Mouse (Mus musculus): ENCODE measurements at regions not wholly inside any gene's neighbourhood (a gene's known extent, or its start where the extent isn't known, plus 50 kb on each side); places are given as distances from the start of the nearest gene placed in this dataset. TPM values are rescaled to one million over a fixed set of nuclear protein-coding genes. Genes with fewer than 3 reads are reported as not detected.
"Not testable (repeated sequence)": the region's sequence is repeated elsewhere in the genome, so short reads cannot be mapped to it uniquely, and the experiment has no call there.

DNA sequence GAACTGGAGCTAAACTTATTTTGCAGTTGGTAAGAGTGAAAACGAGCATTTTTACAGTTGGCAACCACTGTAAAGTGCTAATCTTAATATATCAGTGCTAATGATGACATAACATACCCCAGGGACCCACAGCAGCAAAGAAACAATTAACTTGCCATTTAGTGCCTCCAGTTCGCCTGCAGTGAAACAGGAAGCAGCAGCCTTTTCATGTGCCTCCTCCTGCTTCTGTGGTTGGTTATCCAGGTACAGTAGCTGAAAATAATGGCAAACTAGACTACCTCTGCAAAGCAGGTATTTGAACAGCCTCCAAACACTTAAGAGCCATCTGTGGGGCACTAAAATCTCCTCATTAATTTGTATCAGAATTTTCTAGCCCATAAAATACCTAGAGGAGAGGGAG lies 584.8 kb upstream of the Pfkp start:
- DNase-seq, result no peak

DNA sequence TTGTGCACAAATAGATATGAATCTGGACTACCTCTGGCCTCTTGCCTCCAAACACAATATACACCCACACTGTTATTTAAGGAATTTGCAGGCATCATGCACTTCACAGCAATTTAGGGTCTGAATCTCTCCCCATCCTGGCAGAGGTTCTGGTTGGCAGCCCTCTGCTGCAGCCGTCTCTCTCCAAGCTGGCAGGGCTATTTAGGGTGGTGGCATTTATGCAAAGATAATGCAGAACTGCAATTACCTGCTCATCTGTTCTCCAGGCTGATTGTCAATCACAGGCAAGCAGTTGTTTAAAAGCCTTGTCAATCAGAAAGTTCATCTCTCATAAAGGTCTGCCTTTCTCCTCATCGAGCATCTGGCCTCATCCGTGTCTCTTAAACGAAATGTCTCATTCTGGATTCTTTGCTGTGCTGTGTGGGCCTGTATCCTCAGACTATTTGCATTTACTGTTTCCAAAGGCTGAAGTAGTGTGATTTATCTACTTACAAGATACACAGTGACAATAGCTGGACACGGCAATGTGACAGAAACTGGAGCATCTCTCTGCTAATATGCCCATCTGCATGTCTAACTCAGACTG lies 558.1 kb upstream of the Pfkp start:
- no peak for DNase-seq

DNA sequence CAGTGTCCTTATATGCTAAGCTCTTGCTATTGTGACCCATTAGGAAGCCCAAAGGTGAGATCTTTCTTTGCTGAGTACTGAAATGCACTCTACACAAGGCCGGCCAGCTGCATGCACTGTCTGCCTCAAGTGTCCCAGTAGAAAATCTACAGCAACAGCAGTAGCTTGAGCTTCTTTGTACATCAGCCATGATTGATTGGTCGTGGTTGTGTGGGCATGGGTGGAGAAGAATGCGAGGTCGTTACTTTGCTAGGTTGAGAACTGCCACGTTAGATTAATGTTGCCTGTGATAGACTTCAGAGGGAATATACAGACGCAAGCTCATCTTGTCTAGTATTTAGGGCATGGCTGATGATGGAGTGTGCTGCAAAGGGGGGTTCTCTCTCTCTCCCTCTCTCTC lies 547.4 kb upstream of the Pfkp start:
- DNase-seq, result peak; percentile 10

DNA sequence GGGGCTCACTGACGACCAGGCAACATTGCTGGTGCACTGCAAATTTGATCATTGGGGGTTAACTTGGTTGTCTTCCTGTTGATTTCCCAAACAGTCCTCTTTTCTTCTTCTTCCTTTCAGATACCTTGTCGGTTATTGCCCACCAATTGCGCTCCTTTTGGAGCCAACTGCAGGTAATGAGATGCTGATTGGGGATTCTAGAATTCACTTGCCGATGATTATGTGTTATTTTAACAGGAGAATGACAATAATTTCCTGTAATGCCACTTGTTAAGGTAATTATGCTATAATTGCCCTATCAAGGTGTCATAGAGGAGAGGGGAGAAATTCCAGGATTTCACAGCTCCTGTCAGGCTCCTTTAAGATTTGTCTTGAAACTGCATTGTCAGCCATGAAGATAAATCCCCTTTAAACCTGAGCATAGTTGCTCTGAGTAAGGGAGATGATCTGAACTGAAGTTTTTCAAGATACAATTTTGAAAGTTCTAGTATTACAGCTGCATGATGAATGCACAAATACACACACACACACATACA lies 533.7 kb upstream of the Pfkp start:
- DNase-seq, result no peak

DNA sequence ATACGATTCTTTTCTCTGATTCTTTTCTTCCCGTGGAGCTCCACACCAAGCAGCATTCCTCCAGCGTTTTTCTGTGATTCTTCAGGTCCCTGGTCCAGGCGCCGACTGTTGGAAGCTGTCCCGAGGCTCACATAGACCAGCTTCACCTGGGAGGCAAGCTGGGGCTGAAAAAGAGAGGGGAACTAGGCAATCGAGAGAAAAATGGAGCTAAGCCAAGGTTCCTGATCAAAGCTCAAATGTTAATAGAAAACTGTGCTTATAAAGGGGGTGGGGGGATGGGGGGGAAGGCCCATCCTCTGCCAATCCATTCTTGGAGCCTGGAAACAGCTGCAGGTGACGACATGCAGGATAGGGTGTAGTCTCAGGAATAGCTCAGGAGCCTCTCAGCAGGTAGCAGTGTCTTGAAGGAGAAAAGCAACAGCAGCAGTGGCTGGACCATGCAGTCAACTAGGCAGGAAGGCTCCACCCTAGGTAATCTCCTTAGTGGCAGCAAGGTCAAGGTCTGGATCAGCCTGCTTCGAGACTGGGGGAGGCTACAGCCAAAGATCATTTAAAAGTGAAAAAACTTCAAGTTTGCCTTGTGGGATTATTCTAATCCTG lies 527.1 kb upstream of the Pfkp start:
- DNase-seq, result no peak

DNA sequence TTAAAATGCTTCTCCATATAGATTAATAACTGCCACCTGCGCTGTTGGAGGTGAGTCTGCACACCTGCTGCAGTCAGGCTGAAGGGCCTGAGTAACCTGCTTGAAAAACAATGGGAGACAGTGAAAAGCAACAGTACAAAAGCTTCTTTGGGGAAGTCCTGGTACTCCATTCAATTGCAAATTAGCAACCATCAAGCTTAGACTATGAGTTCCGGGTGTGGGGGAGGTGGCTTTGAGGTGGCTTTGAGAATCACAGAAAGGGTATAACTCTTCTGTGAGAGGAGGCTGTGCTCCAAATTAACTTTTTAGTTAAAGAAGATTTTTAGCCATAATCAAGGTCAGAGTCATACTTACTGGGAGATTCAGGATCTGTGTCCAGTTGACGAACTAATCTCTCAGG lies 521.5 kb upstream of the Pfkp start:
- DNase-seq, result not testable (repeated sequence)

DNA sequence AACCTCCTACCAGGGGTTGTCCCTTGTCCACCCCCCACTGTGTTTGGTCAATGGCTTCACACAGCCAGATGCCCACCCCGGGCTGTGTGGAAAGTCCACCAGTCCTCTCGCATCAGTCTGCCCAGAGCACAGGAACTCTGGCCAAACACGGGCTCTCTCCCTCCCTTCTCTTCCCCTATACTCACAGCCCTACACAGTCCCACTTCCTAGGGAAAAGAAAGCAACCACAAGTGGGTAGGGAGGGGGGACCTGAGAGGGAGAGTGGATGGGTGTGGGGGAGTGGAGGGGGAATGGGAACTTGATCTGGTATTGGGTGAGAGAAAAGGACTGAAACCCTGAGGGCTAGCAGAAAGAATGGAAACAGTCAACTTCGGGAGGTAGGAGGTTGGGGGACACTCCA lies 497.8 kb upstream of the Pfkp start:
- no peak for DNase-seq

DNA sequence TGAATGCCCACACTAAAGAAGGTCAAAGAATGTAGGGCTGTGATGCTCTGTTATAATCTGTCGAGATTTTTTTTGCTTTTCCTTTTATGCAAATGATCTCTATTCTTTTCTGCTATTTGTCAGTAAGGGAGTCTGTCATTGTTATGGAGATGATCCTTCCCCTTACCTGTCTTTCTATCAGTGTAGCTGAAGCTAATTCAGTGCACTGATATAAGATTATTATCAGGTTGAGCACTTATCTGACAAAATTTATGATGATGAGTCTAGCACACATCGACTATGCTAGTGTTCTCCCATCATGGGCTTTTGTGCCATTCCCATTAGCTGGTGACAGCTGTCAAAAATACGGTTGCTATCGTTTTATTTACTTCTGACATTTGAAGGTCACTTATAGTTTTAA lies 462.0 kb upstream of the Pfkp start:
- DNase-seq, result no peak

DNA sequence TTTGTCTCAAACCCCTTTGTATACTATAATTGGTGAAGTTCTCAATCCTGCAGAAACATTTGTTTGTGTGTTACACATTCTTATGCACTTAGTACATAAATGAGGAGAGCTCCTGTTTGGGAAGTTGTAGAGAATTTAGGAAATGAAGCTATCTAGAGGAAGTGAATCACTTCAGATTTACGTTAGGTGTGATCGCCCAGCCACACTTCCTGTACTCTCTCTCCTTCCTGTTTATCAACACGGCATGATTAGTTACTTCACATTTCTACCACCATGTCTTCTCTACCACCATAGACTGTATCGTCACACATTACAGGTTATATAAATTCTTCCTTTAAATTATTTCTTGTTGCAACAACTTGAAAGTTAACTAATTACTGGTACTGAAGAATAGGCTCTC lies 454.7 kb upstream of the Pfkp start:
- no peak for DNase-seq

DNA sequence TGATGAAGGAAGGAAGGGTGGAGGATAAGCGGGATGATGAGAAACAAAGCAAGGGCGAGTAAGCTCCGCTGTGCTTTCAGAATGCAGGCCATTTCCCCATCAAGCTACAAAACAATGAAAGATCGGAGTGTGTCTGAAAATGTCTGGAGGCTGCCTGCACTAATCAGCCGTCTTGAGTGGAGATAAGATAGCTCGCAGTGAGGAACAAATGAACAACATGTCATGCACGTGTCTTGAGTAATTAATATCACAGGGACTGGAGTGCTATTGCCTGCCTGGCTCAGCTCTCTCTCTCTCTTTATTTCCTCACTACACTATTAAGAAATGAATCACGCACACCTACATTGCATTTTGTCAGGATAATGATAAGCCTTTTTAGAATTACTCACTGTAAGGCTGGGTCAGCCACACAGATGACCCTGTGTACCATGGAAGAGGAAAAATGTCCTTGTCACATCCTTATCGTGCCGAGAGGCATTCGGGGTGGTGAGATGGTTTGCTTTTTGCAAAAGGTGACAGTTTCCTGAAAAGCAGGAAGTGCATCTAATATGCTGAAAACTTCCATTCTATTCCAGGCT lies 444.6 kb upstream of the Pfkp start:
- no peak for DNase-seq

DNA sequence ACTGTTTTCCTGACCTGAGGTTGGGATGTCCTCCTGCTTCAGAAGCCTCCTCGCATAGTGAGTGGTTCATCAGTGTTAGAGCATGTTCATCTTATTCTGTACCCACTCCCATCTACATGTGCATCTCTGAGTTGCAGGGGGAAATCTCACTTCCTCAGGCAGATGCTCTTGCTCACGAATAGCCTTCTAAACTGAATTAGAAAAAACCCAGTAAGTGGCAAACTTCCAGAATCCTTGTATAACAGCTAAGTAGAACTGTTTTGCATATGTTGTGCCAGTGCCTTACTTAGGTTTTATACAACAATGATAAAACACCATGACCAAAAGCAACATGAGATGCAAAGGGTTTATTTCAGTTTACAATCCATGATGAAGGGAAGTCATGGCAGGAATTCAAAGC lies 442.3 kb upstream of the Pfkp start:
- no peak for DNase-seq

DNA sequence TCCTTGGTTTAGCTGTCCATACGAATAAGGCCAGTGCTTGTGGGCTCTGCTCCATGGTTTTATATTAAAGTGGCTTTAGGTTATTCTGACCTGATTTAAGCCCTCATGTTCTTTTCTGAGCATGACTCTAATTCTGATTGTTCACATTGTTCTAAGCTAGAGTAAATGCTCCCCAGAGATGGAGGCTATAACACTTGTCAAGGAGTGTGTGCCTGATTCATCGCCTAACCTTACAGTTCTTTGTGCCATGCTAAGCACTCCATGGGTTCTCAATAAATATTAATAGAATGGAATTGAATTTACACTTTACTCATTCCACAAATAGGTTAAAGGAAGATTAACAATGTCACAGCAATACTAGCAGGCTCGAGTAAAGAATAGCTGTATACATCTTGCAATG lies 417.6 kb upstream of the Pfkp start:
- DNase-seq, result no peak

DNA sequence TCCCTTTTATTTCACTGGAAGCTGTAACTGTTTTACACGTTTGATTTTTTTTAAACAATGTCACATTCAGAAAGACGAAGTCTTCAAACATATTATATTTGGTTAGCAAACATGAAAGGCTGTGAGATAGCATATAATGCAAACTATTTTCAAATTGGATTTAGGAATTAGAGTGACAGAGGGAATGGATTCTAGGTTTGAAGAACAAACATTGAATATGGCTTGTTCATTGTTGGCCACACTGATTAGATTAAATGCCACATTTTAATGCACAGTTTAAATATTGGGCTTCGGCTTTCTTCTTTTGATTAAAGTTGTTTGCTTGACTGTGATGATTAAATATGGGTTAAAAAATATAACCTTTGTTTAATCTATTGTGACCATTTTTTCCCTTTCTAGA lies 415.1 kb upstream of the Pfkp start:
- DNase-seq, result no peak

DNA sequence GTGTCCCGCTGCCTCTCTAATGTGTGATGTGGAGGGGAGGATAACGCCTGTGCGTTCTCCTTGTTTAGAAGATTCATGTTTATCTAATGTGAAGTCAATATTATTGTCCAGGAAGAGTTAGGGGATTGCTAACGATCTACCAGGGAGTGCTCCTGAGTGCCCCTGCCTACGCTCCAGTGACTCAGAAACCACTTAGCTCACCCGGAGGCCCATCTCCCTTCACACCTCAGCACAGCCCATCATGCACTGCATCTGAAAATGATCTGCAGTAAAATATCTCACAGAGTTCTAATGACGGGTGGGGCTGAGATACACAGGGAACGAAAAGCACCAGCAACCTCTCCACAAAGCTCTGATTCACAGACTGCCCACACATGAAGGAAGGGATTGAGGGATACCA lies 409.0 kb upstream of the Pfkp start:
- no peak for DNase-seq

Small RNAs in the stretch of these regions (microRNA-seq; reads per million reads assigned to microRNA genes)
- gene Gm22689, result not detected

All from adrenal gland, postnatal 10 days (tissue).